ENCODE assay signal across 10 mouse cellular contexts in the genomic region with DNA sequence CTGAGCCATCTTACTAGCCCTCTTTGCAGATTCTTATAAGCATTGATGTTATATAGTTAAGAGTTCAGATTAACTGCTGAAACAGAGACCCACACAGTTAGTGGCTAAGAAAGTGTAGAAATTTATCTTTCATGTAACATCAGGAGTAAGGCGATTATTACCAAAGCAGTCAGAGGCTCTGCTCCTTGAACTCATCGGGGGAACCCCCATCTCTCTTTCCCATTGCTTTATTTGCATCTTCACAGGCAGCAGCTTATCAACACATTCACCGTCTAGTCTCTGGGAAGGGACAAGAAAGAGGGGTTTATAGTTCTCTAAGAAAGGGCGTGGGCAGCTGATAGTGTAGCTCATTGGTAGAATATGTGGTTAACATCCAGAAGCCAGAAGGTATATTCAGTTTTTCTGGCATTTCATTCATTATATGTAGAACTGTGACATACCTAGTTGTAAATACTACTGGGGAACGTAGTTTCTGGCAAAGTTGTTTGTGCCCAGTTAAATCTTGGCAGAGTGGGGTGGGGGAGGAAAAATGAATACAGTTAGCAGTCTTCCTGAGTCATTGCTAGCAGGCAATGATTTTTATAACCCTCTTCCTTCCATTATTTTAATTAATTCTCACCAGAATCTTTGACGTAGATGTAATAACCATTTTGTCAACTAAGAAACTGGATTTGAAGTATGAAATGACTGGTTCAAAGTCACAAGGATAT. TPM values are rescaled to one million over a fixed set of nuclear protein-coding genes. Genes with fewer than 3 reads are reported as not detected.
DNase-seq lines count a peak whose midpoint lies in the region; ATAC-seq and TF ChIP-seq lines count a peak whose summit lies in the region.
"Had no signal": no experiment of that assay in that cellular context is flagged by ENCODE, and none has a peak within 500 bp of the region (broad histone marks: within the 10 kb centered on the region; RNA-seq: fewer than 3 reads in every experiment).

No protein-coding gene starts in this region.

- no peak for TF ChIP-seq CTCF in C2C12 (IDR thresholded peaks at IDR 0.05; ENCODE audit: control insufficient read depth, insufficient read depth, insufficient read length)

- H3K79me2 ChIP-seq in C2C12 (ENCODE audit: control insufficient read depth, insufficient read depth) = peaks cover 20% of the 10 kb centered on the region

- H3K36me3 ChIP-seq in heart, embryonic 14.5 days (ENCODE audit: control insufficient read depth, insufficient read depth, low read length) = no peaks in the 10 kb centered on the region
- no peaks in the 10 kb centered on the region for H3K36me3 ChIP-seq in C2C12 (ENCODE audit: control insufficient read depth, insufficient read depth)
- H3K36me3 ChIP-seq in forebrain, embryonic 15.5 days = no peaks in the 10 kb centered on the region
- no peaks in the 10 kb centered on the region for H3K36me3 ChIP-seq in kidney, embryonic 15.5 days
- H3K36me3 ChIP-seq: embryonic facial prominence, embryonic 12.5 days had no signal

- H3K9ac ChIP-seq in heart, embryonic 14.5 days (ENCODE audit: low read length) = no peak overlapping the region
- H3K9ac ChIP-seq in forebrain, embryonic 15.5 days (replicated peaks) = no peak overlapping the region
- no peak overlapping the region for H3K9ac ChIP-seq in kidney, embryonic 15.5 days
- H3K9ac ChIP-seq: embryonic facial prominence, embryonic 12.5 days had no signal

- no peaks in the 10 kb centered on the region for H3K9me3 ChIP-seq in heart, embryonic 14.5 days (ENCODE audit: control insufficient read depth, low read length)
- no peaks in the 10 kb centered on the region for H3K9me3 ChIP-seq in forebrain, embryonic 15.5 days
- H3K9me3 ChIP-seq in kidney, embryonic 15.5 days (replicated peaks) = no peaks in the 10 kb centered on the region
- H3K9me3 ChIP-seq: embryonic facial prominence, embryonic 12.5 days; heart, embryonic 10.5 days had no signal

- H3K4me1 ChIP-seq in heart, embryonic 14.5 days (ENCODE audit: control insufficient read depth in 2 of 2, insufficient read depth in 2 of 2, low read length in 2 of 2) = peaks cover 2 to 28% of the 10 kb centered on the region in 2 experiments
- H3K4me1 ChIP-seq in forebrain, embryonic 15.5 days = peaks cover 35% of the 10 kb centered on the region
- H3K4me1 ChIP-seq in kidney, embryonic 15.5 days = peaks cover 23% of the 10 kb centered on the region

- WGBS in heart, embryonic 14.5 days = 28% methylated on average over 6 of the region's 6 CpGs
- WGBS in forebrain, embryonic 15.5 days = 59% methylated on average over 6 of the region's 6 CpGs
- WGBS in kidney, embryonic 15.5 days = 53% methylated on average over 6 of the region's 6 CpGs

- H3K4me2 ChIP-seq in heart, embryonic 14.5 days (ENCODE audit: low read length) = peak overlapping the region; percentile 59
- no peak overlapping the region for H3K4me2 ChIP-seq in forebrain, embryonic 15.5 days (replicated peaks)
- no peak overlapping the region for H3K4me2 ChIP-seq in kidney, embryonic 15.5 days
- H3K4me2 ChIP-seq: embryonic facial prominence, embryonic 12.5 days had no signal

- no peaks in the 10 kb centered on the region for H3K27me3 ChIP-seq in heart, embryonic 14.5 days (ENCODE audit: control insufficient read depth, insufficient read depth, low read length)
- no peaks in the 10 kb centered on the region for H3K27me3 ChIP-seq in C2C12 (ENCODE audit: control insufficient read depth, insufficient read depth, insufficient read length)
- H3K27me3 ChIP-seq in forebrain, embryonic 15.5 days = no peaks in the 10 kb centered on the region
- H3K27me3 ChIP-seq in kidney, embryonic 15.5 days = no peaks in the 10 kb centered on the region
- H3K27me3 ChIP-seq: embryonic facial prominence, embryonic 12.5 days had no signal

- intact Hi-C loops in heart, postnatal 10 days (cut with DNase I) = no loop called here

- 0 out of 4 replicates have a peak overlapping the region, but pooled peaks of 1 of the 2 experiments have one; percentile 67 for H3K27ac ChIP-seq in heart, embryonic 14.5 days (replicated peaks in 1 of 2; ENCODE audit: control insufficient read depth in 1 of 2, insufficient read depth in 1 of 2, low read depth in 2 of 2, low read length in 2 of 2)
- H3K27ac ChIP-seq in forebrain, embryonic 15.5 days (replicated peaks) = peak overlapping the region; percentile 78
- no peak overlapping the region for H3K27ac ChIP-seq in kidney, embryonic 15.5 days
- H3K27ac ChIP-seq: embryonic facial prominence, embryonic 12.5 days had no signal

- H3K4me3 ChIP-seq in heart, embryonic 14.5 days (ENCODE audit: control insufficient read depth in 1 of 2, insufficient read depth in 1 of 2, low read depth in 1 of 2, low read length in 2 of 2) = no peak overlapping the region
- peak overlapping the region; percentile 7 for H3K4me3 ChIP-seq in C2C12 (ENCODE audit: insufficient read depth, poor library complexity, severe bottlenecking)
- no peak overlapping the region for H3K4me3 ChIP-seq in forebrain, embryonic 15.5 days
- H3K4me3 ChIP-seq in kidney, embryonic 15.5 days (replicated peaks) = no peak overlapping the region
- H3K4me3 ChIP-seq: embryonic facial prominence, embryonic 12.5 days had no signal

- DNase-seq in heart, postnatal 10 days = no peak
- peak; percentile 46 for DNase-seq in MEL-GATA-1-ER (ENCODE audit: extremely low read depth, low read depth)
- DNase-seq in thymus, adult 18-20 months = no peak
- DNase-seq in kidney, postnatal 14 days = no peak

- peak overlapping the region; percentile 35 for H3ac ChIP-seq in C2C12 (ENCODE audit: control insufficient read depth, insufficient read length, low read depth)

- H3K79me3 ChIP-seq in C2C12 (ENCODE audit: low read depth) = peaks cover 8% of the 10 kb centered on the region

- no peak for ATAC-seq in heart, embryonic 14.5 days (ENCODE audit: insufficient number of reproducible peaks, insufficient read depth, low FRiP score, low read depth)
- no peak for ATAC-seq in forebrain, embryonic 15.5 days (replicated peaks)
- no peak for ATAC-seq in kidney, embryonic 15.5 days (replicated peaks; ENCODE audit: low FRiP score)

TF ChIP-seq in C2C12, 6 proteins besides CTCF, POLR2A, EP300 and RAD21:
- TF ChIP-seq MAX (IDR thresholded peaks at IDR 0.05) = no peak
- no peak for TF ChIP-seq MYOG (IDR thresholded peaks at IDR 0.05; ENCODE audit: control insufficient read depth, extremely low read depth, insufficient read length)
- no peak for TF ChIP-seq FOSL1 (IDR thresholded peaks at IDR 0.05; ENCODE audit: insufficient read depth, low read length, poor library complexity, severe bottlenecking)
- no peak for TF ChIP-seq MYOD1 (IDR thresholded peaks at IDR 0.05; ENCODE audit: control insufficient read depth, insufficient read length, low read depth)
- no peak for TF ChIP-seq CEBPB (IDR thresholded peaks at IDR 0.05; ENCODE audit: low read depth)
- no peak for TF ChIP-seq USF1 (IDR thresholded peaks at IDR 0.05; ENCODE audit: low read depth)

RNA-seq across cellular contexts. Expression of a gene that starts 26.1 kb away (rescaled TPM):
- polyA plus RNA-seq in heart, embryonic 14.5 days (2014; fragmentation: Nextera tagmentation; extraction: Ambion mirVana) = 32.8 and 36.4 TPM in 2 replicates
- total RNA-seq in heart, postnatal 10 days (2021) = 10 to 100 TPM; 52.7 to 53.7 TPM
- 30.5 TPM for polyA plus RNA-seq in C2C12 (2012; fragmentation: generic; extraction: Trizol)
- 115 and 116 TPM in 2 replicates for polyA plus RNA-seq in forebrain, embryonic 15.5 days (2015; fragmentation: Nextera tagmentation; extraction: Ambion mirVana)
- polyA plus RNA-seq in kidney, embryonic 15.5 days (2015; fragmentation: Nextera tagmentation; extraction: Ambion mirVana) = 38.4 and 46.1 TPM in 2 replicates
